Mouse (Mus musculus) heart, adult 18-20 months (tissue): Measurements from ENCODE around the gene Msh3. TPM values are rescaled to one million over a fixed set of nuclear protein-coding genes. Genes with fewer than 3 reads are reported as not detected.

Source experiments
- DNase-seq, 2 experiments: peaks; one replicate each; pipeline ENCODE4 v3.0.0; 2021 to 2022; ENCODE audit warnings: mixed read lengths in 1 of 2
- total RNA-seq, 2 experiments: library from RNA; stranded (reverse); gene quantifications; 2 replicates each; pipeline ENCODE4 v1.2.3; 2021

The Msh3 gene
- total RNA-seq, 2 experiments from 2014 or later = 8.6 to 10.5 TPM

DNA sequence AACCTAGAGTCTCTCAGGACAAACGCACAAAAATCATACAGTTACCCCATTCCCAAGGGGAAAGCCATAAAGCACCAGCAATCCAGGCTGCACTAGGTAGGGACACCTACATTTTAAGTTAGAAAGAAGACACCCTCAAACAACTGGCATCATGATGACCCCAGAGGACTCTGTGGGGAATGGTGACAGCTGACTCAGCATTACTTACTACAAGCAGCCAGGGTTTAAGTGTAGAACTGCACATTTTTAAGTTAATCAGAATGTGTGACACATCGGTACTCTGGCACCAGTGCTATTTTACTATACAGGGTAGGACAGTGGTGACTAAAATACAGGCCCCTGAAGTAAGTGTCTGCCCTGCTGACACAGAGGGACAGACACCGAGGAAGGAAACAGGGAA, 24.2 kb downstream of the Msh3 start:
- no peak for DNase-seq

DNA sequence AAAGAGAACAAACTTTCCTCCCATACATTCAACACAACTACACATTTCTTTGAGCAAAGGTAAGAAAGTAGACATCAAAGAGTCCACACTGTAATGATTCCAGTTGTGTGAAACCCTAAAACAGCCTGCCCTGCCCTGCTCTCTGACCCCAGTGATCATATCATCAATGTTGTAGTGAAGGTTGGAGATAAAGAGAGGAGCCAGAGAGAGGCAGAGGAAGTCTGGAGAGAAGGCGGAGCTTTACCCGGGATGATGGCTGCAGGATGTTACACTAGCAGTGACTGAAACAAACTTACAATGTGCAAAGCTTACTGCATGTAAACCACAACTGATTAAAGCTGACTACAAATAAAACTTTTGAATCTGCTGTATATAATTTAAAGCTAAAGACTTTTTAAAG, 26.8 kb downstream of the Msh3 start:
- no peak for DNase-seq

DNA sequence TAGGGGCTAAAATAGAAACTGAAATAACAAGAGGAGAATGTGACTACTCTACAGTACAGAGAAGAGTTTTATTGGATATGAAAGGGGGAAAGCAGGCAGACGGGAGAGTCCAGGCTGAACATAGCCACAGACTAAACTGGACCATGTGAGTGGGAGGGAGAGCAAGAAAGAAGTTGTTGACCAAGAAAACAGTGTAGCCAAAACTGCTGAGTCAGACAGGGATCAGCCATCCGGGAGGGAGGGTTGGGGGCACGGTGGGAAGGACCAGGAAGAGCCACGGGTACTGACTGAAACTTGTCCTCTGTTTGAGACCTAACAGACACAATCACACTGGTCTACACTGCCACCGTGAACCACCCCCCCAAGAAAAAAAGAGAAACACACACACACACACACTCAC, 28.8 kb downstream of the Msh3 start:
- DNase-seq = no peak

DNA sequence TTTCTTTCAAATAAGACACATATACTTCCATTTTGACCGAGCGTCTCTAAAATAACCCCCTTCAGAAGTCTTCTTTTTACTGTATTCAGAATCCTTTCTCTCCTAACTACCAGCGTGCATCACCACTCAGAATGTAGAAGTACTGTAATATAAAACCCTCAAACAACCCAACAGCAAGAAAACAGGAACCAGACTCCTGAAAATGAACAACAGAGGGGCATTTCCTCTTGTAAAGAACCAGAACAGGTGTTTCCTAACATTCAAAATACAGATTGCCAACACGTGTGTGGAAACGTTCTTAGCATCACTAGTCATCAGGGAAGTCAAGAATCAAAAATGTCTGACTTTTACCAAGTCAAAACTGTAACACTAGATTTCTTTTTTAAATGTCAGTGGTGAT, 34.0 kb downstream of the Msh3 start:
- DNase-seq = no peak

DNA sequence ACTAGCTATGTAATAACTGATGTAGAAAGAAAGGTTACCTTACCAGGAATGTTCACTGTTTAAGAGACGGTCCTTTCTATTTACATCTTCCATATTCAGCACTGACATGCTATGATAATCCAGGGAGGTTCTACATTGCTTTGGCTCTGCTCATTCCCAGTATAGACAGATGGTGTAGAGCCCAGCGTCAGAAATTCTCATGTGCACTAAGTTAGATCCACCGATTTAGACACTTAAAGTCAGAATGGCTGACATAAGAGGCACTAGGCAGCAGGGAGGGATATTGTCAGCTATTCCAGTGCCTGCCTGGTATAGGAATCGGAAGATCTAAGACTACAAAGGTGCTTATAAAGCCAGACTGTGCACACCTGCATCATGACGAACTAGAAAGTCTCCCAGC, 40.2 kb downstream of the Msh3 start:
- no peak for DNase-seq

DNA sequence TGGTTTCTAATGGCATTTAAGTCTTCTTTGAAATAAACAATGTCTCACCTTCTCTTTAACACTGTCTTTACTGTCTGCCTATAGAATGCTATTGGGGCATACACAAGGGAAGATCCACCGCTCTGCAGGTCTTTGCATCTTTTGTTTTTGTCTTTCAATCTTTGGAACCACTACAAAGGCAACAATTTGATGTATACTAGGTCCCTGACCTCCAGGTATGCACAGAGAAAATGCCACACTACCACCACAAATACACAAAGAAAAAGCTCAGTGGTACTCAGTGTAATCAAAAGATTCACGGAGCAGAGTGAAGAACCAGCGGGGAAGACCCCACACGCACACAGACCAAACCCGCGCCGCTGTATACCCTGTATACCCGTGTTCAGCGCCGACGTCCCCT, 49.1 kb downstream of the Msh3 start, which contains the start of gene Gm20379:
TSS of gene Gm20379 (plus strand) at position 301 of the 400 bp plus-strand sequence.
- no peak for DNase-seq

DNA sequence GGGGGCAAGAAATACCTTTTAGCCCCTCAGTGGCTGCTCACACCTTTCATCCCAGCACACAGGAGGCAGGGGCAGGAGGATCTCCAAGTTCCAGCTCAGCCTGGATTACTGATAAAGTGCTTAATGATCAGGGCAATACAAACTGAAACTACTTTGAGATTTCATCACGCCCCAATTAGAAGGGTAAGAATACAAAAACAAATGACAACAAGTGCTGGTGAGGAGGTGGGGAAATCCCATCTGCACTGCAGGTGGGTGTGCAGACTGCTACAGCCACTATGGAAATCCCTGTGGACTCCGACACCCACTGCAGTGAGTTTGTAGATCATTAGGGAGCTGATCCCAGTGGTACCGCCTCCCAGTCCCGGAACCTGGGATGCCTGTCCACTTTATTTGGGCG, 50.5 kb downstream of the Msh3 start:
- DNase-seq = no peak

DNA sequence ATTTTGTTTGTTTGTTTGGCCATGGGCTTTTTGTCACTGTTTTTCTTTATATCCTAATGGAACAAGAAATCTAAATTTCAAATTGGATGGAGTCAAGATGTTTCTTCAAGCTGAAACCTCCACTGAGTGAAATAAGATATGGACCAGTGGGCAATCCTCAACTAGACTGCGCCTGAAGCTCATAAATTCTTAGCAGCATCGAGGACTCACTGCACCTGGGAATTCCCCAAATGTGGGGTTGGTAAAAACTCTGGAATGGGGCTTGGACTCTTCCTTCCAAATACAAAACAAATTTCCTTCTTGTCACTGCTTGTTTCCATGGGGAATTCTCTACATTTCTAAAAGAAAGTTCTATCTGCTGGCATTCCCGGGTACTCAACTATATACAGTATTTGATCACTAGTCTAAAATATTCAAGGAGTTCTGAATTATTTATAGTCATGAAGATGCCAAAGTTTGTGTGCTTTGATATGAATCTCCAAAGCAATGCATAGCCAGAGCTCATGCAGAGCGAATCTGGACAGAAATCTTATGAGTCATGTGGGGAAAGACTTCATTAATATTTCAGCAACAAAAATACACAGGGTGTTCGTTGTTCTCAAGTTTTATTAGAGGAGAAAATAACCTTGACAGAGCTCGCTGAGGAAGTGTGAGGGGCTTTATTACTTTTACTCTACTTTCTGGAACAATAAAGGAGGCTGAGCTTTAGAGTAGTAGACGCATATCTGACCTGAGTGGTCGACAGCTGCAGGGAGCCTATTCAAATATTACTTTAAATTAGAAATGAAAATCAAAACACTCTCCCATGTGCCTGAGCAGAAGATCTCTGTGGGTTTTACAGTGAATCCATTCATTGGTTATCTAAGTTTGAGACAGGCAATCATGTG, 51.5 kb downstream of the Msh3 start:
- DNase-seq = no peak

DNA sequence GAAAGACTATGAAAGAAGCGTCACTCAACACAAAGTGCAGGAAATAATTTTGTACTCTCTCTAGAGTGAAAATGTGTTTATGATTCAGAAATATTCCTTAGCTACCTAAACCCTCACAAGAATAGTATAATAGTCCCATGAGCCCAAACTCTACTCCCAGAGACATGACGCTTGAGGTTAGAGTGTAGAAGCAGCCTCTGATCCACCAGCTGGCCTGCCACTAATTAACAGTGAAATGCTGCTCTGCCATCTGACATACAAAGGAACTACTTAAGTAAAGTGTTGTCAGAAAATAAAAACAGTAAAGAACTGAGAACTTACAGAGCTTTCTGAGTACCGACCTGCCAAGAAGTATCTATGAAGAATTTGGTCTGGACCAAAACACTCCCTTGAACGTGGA, 52.3 kb downstream of the Msh3 start:
- DNase-seq = no peak

DNA sequence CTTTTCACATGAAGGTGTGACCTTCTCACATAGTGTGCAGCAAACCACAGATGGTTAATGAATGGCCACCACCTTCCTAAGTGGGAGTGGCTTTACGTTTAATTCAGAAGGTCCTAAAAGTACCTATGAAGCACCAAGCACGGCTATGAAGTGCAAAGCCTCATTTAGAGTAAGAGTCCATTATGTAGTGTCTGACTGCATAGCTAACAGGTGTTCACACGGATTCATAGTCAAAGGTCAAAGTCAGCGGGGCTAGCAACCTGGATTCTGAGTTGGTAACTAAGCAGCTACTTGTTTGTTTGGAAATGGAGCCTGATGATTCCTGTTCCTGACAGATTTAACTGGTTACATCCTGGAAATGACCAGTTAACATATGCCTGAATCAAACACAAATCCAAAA, 53.0 kb downstream of the Msh3 start:
- no peak for DNase-seq

DNA sequence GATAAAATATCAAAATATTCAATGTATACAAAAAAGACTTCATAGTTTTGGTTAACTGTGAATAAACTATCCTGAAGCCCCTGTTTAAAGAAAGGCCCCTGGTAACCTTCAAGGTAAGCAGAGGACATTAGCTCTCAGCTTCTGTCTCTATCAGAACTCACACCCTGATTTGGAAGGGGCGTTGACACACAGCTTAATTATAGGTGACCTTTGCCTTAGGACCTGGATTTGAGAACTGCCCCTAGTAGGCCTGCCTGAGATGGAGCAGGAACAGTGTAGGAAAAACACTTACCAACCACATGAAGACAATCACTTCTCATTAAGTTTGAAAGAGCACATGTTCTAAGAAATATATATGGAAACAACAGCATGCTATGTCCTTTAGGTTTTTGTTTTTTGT, 55.3 kb downstream of the Msh3 start:
- no peak for DNase-seq

DNA sequence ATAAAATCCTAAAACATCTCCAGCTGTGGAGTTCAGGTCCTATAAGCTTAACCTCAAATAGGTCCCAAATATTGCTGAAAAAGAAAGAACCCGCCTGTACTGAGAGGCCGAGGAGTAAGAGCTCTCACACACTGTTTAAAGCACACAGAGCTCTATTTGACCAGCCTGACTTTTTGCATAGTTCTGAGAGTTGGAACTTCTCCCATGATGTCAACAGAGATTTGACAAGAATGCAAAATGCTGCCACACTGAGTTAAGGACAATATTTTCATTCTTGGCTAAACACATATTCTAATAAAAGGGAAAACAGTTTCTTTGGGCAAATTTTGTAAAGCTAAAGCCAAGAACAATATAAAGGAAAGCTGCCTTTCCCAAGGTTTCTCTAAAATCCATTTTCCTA, 57.8 kb downstream of the Msh3 start:
- no peak for DNase-seq

DNA sequence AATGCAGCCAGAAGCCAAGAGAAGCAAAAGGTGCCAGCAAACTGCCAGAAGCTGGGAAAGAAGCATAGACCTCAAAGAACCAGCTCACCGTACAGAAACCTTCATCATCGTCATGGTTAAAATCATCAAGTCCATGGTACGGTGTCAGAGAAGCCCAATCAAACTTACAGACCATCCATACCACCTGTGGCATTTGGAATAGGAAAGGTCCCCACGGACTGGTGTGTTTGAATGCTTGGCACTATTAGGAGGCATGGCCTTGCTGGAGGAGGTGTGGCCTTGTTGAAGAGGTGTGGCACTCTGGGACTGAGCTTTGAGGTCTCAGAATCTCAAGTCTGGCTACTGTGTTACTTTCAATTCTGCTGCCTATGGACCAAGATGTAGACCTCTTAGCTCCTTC, 58.3 kb downstream of the Msh3 start:
- no peak for DNase-seq

DNA sequence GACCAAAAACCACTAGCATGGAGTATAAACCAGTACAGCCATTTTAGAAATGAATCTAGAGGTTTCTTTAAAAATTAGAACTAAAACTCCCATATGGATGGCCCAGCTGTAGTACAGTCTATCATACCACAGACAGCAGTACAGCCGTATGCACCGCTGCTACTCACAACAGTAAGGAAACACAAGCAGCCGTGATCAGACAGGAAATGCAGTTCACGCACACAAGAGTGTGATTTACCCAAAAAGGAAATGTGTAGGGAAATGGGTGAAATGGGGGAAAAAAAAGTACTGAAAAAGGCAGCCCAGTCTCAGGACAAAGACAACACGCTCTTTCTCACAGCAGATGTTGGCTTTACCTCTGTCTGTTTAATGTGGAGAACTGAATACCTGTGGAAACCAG, 60.9 kb downstream of the Msh3 start:
- DNase-seq = no peak

DNA sequence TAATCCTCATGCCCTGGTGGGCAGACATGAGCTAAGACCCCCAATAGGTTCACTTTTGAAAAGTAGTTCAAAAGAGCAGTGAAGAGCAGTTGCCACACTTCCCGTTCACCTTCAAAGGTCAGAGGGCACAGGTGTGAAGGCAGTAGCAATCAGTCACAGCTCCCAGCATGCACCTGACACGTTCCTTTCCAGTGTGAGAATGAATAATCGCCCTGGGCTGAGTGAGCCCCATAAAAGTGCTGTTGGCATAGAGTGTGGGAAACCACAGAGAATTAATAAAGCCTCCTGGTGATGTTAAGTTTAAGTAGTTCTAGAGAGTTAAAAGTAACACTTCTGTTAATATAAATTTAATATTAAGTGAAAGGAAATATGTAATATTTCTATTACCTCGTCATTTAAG, 63.2 kb downstream of the Msh3 start:
- no peak for DNase-seq

DNA sequence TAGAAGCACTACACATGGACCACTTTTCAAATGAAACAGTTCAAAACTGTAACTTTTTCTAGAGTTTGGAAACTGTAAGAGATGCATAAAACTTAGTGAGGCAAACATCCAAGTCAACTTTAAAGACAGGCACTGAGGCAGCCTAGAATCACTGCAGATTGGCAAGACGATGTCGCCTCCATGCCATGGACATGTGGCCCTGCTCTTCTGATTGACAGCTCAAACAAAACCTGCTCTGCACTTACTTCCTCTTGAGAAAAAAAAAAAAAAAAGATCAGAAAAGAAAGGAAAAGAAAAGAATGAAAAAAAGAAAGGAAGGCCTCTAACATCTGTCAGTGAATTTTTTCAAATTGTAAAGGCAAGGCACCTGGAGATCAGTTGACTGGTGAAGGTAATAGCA, 77.8 kb downstream of the Msh3 start:
- DNase-seq = no peak

DNA sequence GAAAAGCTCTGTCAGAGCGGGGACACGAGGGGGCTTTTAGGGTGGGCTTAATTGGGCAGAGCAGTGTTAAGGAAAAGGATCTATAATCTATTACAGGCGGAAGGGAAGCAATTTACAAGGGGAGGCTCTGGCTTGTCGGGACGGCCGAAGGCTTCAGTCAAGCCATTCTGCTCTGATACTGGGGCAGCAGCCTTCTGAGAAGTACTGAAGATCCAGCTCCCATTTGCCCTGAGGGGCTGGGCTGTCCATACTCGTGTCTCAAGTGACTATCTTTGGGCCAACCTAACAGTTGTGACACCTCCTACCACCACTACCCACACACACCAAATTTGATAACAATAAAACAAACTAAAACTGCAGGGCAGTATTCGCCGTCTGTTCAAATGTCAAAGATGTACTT, 79.5 kb downstream of the Msh3 start:
- no peak for DNase-seq

DNA sequence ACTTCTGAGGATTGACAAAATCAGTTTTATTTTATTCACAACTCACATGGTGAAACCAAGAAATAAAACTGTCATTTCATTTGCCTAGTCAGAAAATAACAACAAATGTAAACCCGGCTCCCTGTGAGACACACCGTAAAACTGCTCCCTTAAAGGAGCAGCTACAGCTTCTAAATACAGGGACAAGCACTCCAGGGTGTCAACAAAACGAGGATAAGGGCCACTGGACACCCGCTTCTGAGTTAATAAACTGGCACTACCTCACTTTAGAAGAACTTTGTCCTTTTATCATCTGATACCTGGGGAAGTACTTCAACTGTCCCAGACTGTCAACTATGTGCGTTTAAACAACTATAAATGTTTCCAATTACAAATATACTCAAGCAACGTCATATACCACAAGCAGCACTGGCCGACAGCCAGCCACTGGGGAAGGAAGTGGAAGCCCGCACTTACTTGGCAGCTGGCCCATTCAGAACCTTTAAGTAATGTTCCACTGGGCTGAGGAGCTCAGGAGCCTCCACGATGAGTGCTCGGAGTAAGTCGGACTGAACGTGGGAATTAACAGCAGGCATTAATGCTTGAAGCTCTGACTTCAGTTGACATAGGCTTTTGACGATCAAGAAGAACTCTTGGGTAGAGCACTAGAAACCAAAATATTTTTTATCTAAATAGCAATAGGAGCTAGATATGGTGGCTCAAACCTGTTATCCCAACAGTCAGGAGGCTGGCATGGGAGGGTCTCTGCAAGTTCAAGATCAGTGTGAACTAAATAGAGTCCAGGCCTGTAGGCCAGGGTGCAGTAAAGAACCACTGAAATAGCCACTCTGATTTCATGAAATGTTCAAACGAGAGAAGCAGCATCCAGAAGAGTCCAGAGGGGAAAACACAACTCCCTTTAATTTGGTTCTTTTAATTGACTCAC, 80.3 kb downstream of the Msh3 start:
- peak; percentile 73 to 76 for DNase-seq

DNA sequence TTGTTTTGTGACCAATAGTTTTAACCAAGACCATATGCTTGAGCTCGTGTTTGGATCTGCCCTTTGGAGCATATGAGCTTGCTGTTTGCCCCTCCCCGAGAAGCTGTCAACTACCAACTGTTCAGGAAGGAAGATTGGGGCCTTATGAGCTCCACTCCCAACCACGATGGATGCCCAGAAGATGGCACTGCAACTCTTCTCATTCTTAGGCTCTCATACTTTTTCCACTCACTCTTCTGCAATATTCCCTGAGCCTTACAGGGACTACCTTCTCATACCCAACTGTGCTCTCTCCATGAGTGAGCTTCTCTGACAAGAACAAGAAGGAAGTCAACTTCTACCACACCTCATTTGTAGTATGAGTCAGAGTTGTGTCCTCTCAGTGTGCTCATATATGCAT, 87.7 kb downstream of the Msh3 start:
- no peak for DNase-seq

DNA sequence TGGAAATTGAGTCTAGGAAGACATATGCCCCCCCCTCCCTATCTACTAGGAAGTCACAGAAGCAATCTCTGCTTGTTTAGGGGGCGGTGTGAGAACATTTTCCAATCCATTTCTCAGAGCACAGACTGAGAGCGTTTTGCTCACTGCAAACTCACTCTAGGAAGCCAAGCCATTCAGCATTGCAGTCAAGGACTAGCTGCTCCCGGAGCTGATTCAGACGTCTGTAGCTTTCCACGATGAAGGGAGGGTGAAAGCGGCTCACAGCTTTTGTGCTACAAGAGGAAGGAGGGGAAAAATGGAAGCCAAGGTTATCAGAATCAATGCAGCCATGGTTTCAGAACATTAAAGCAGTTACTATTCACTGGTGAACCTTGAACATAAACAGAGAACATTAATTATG, 91.2 kb downstream of the Msh3 start:
- DNase-seq = no peak

DNA sequence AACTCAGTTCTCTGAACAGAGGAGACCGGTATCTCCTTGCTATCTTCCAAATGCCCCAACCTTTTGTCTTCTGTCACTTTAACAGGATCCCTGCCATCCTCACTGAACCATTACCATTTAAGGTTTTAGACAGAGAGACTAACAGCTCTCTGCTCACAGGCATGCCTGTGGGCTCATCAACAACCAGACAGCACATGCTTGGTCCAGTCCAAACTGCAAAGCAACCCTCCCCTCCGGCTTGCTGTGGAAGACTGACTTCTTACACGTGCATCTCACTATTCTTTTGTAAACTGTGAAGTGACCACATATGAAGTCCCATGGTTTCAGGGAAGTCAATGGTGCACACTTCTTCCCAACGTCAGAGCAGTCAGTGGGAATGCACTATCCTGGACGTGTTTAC, 93.5 kb downstream of the Msh3 start:
- DNase-seq = no peak

DNA sequence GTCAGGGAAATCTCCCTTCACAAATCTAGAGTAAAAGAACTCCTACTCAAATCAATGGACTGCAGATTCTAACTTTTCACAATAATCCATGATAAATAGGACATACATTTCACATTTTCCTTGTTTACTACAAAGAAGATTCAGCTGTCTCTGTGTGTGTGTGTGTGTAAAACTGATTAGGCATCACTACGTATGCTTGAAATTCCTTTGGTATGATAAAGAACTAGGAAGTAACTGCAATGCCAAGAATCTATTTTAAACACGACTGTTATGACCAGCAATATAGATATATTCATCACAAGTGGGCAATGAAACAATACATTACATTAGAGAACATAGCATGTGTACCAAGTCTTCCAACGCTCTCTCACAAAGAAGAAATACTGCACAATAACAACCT, 99.3 kb downstream of the Msh3 start:
- no peak for DNase-seq

DNA sequence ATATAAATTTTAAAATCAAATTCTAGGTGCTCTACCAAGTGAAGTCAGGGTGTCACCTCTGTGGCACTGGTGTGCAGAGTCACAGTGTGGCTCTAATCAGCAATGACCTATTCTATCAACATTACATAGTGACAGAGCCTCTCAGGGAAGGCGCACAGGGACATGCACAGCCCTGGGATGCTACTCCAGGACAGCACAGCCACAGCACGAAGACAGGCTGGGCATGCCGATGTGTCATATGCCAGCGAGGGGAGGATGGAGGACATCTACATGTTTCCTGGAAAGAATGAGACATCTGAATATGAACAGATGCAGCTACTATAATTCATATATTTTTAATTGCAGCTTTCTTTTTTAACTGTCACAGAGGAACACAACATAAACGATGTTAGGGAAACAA, 101.0 kb downstream of the Msh3 start:
- no peak for DNase-seq
